Mouse (Mus musculus): Measurements from ENCODE around the gene Nefh.

The Nefh gene

GRCm38 (mm10) chr11:4949256-4950044, 1.6 kb upstream of the Nefh start:
- DNase-seq, result peak; percentile 43 to 57

GRCm38 (mm10) chr11:4948792-4949191, 928 bp upstream of the Nefh start:
- DNase-seq, result no peak

- peak; percentile 75 to 77 for DNase-seq
These were observed 684 bp downstream of the Nefh start for GRCm38 (mm10) chr11:4946947-4947812.

- no peak for DNase-seq
These were observed 1.3 kb downstream of the Nefh start for GRCm38 (mm10) chr11:4946530-4946929.

- no peak for DNase-seq
These were observed 11.6 kb downstream of the Nefh start for GRCm38 (mm10) chr11:4936243-4936642.

GRCm38 (mm10) chr11:4931009-4931601, 16.8 kb downstream of the Nefh start:
- DNase-seq, result peak; percentile 64 to 65

GRCm38 (mm10) chr11:4927224-4927623, 20.6 kb downstream of the Nefh start:
- DNase-seq, result no peak

GRCm38 (mm10) chr11:4921751-4922150, 26.1 kb downstream of the Nefh start:
- DNase-seq, result peak; percentile 49 to 55

- peak; percentile 28 to 30 for DNase-seq
These were observed 26.6 kb downstream of the Nefh start for GRCm38 (mm10) chr11:4921281-4921680.

- DNase-seq, result peak; percentile 77 to 79
These were observed 31.8 kb downstream of the Nefh start for GRCm38 (mm10) chr11:4916068-4916467.

- DNase-seq, result no peak
These were observed 41.6 kb downstream of the Nefh start for GRCm38 (mm10) chr11:4906231-4906630.

- no peak for DNase-seq
These were observed 45.9 kb downstream of the Nefh start for GRCm38 (mm10) chr11:4901956-4902355.

GRCm38 (mm10) chr11:4900437-4900836, 47.4 kb downstream of the Nefh start:
- DNase-seq, result peak in 1 of 2 experiments; percentile 52

GRCm38 (mm10) chr11:4894848-4895816, 52.7 kb downstream of the Nefh start, which contains the start of gene Thoc5:
TSS of gene Thoc5 (plus strand) at chr11:4895320.
- peak; percentile 86 to 88 for DNase-seq
